Mouse (Mus musculus) embryonic fibroblast, embryonic 13.5 days (primary cell): ENCODE measurements at regions not wholly inside any gene's neighbourhood (a gene's known extent, or its start where the extent isn't known, plus 50 kb on each side); places are given as distances from the start of the nearest gene placed in this dataset.

Experiments
- CTCF ChIP-seq: IDR thresholded peaks from 2 replicates; pipeline ENCODE4 v1.5.1; 2011; ENCODE audit warnings: mild to moderate bottlenecking, control low read depth, low read length, moderate library complexity, borderline replicate concordance; ENCODE audit not compliant: insufficient read depth
- POLR2A ChIP-seq: IDR thresholded peaks from 2 replicates; pipeline ENCODE4 v1.6.1; 2011; ENCODE audit warnings: low read depth, mild to moderate bottlenecking, control low read depth, low read length, moderate library complexity

GRCm38 (mm10) chr3:15108239-15108934 is 222.3 kb downstream of the Car2 start:
- TF ChIP-seq CTCF (no peak), POLR2A (no peak)
